Comparison of ENCODE assay signal across 9 mouse cellular contexts in the genomic region with DNA sequence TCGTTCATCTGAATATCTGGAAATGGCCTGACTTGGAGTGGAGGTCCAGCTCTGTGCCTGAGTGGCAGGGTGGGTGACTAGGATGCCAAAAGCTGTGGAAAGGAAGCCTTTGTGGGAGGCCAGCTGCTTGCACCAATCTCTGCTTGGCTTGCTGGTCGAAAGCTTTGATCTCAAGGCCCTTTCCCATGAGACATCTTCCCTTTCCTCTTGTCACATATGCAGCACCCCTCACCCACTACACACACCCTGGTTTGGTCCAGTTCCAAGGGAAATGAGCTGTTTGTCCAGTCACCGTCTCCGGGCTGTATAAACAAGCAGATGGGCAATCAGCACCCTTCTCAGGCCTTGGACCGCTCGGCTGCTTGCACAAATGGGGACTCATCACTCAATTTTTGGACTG.
DNase-seq lines count a peak whose midpoint lies in the region; ATAC-seq lines count a peak whose summit lies in the region.
"Had no signal": no experiment of that assay in that cellular context is flagged by ENCODE, and none has a peak within 500 bp of the region (broad histone marks: within the 10 kb centered on the region; RNA-seq: fewer than 3 reads in every experiment).

No protein-coding gene starts in this region.

- no peak overlapping the region for H3K9ac ChIP-seq in hindbrain, embryonic 12.5 days
- H3K9ac ChIP-seq in hindbrain, embryonic 15.5 days = no peak overlapping the region
- H3K9ac ChIP-seq: stomach, embryonic 15.5 days had no signal

- peak; percentile 78 for ATAC-seq in hindbrain, embryonic 12.5 days (ENCODE audit: low FRiP score)
- ATAC-seq in hindbrain, embryonic 15.5 days (ENCODE audit: low FRiP score, low read depth) = peak; percentile 79

- no peaks in the 10 kb centered on the region for H3K36me3 ChIP-seq in hindbrain, embryonic 12.5 days
- H3K36me3 ChIP-seq in hindbrain, embryonic 10.5 days = no peaks in the 10 kb centered on the region
- no peaks in the 10 kb centered on the region for H3K36me3 ChIP-seq in hindbrain, embryonic 15.5 days
- H3K36me3 ChIP-seq: stomach, embryonic 15.5 days had no signal

- no peaks in the 10 kb centered on the region for H3K9me3 ChIP-seq in hindbrain, embryonic 12.5 days (replicated peaks)
- no peaks in the 10 kb centered on the region for H3K9me3 ChIP-seq in hindbrain, embryonic 10.5 days
- H3K9me3 ChIP-seq in hindbrain, embryonic 15.5 days = no peaks in the 10 kb centered on the region
- H3K9me3 ChIP-seq: stomach, embryonic 15.5 days had no signal

- 50% methylated on average over 6 of the region's 6 CpGs for WGBS in hindbrain, embryonic 12.5 days
- 67% methylated on average over 6 of the region's 6 CpGs for WGBS in hindbrain, embryonic 10.5 days
- WGBS in hindbrain, embryonic 15.5 days = 29% methylated on average over 6 of the region's 6 CpGs

- H3K27me3 ChIP-seq in hindbrain, embryonic 12.5 days = no peaks in the 10 kb centered on the region
- H3K27me3 ChIP-seq in hindbrain, embryonic 10.5 days (ENCODE audit: insufficient read depth, poor library complexity, severe bottlenecking) = no peaks in the 10 kb centered on the region
- no peaks in the 10 kb centered on the region for H3K27me3 ChIP-seq in hindbrain, embryonic 15.5 days
- H3K27me3 ChIP-seq: stomach, embryonic 15.5 days had no signal

- H3K4me1 ChIP-seq in hindbrain, embryonic 12.5 days = peaks cover 18% of the 10 kb centered on the region
- H3K4me1 ChIP-seq in hindbrain, embryonic 10.5 days (replicated peaks) = peaks cover 24% of the 10 kb centered on the region
- peaks cover 19% of the 10 kb centered on the region for H3K4me1 ChIP-seq in hindbrain, embryonic 15.5 days (replicated peaks)
- H3K4me1 ChIP-seq: stomach, embryonic 15.5 days had no signal

- no peak for DNase-seq in hindbrain, embryonic 10.5 days (ENCODE audit: low spot score)
- DNase-seq in 3T3-L1 (ENCODE audit: low read depth, low spot score) = peak; percentile 56
- DNase-seq in cerebellum, adult 11-12 months = peak; percentile 62
- no peak for DNase-seq in urinary bladder, adult 18-20 months (ENCODE audit: low spot score in 2 of 2)
- DNase-seq in urinary bladder, postnatal 14 days (ENCODE audit: low spot score) = no peak
- DNase-seq in natural killer cell, adult 2 months (ENCODE audit: low spot score in 2 of 2) = no peak

- no peak overlapping the region for H3K4me3 ChIP-seq in hindbrain, embryonic 12.5 days
- no peak overlapping the region for H3K4me3 ChIP-seq in hindbrain, embryonic 10.5 days
- no peak overlapping the region for H3K4me3 ChIP-seq in hindbrain, embryonic 15.5 days
- H3K4me3 ChIP-seq: stomach, embryonic 15.5 days had no signal

- no peak overlapping the region for H3K4me2 ChIP-seq in hindbrain, embryonic 12.5 days (replicated peaks)
- no peak overlapping the region for H3K4me2 ChIP-seq in hindbrain, embryonic 15.5 days
- H3K4me2 ChIP-seq: stomach, embryonic 15.5 days had no signal

- H3K27ac ChIP-seq in hindbrain, embryonic 12.5 days = peak overlapping the region; percentile 52; the same call in 1 of the 2 replicates
- H3K27ac ChIP-seq in hindbrain, embryonic 10.5 days = no peak overlapping the region
- 0 out of 2 replicates have a peak overlapping the region, but pooled peaks have one; percentile 32 for H3K27ac ChIP-seq in hindbrain, embryonic 15.5 days (replicated peaks)
- H3K27ac ChIP-seq: stomach, embryonic 15.5 days had no signal

Comparison
In these comparisons a context has a peak if more than half of its experiments do, and no peak if none do; other contexts are left out.
1. DNase-seq: peak in 3T3-L1 (single experiment) and cerebellum, adult 11-12 months (single experiment); none in hindbrain, embryonic 10.5 days (single experiment), urinary bladder, adult 18-20 months (0 of 2), urinary bladder, postnatal 14 days (single experiment) and natural killer cell, adult 2 months (0 of 2).